Mouse (Mus musculus) CH12.LX (cell line): ENCODE measurements at regions not wholly inside any gene's neighbourhood (a gene's known extent, or its start where the extent isn't known, plus 50 kb on each side); places are given as distances from the start of the nearest gene placed in this dataset.

ENCODE experiments used
- CTCF ChIP-seq, 2 experiments: IDR thresholded peaks in 1 of 2; conservative IDR thresholded peaks in 1 of 2; 2 replicates each; pipeline ENCODE4 v1.5.1; 2011 to 2012; ENCODE audit warnings: low read depth in 2 of 2, low read length in 2 of 2, improper control_type of control experiment in 1 of 2, inconsistent platforms in 1 of 2, mild to moderate bottlenecking in 1 of 2, moderate library complexity in 1 of 2
- E2F4 ChIP-seq: IDR thresholded peaks from 2 replicates; pipeline ENCODE4 v1.6.1; 2011; ENCODE audit warnings: low read depth, low read length, improper control_type of control experiment; ENCODE audit not compliant: insufficient replicate concordance
- ELF1 ChIP-seq: IDR thresholded peaks from 2 replicates; pipeline ENCODE4 v1.6.1; 2014; ENCODE audit warnings: low read depth, mild to moderate bottlenecking, inconsistent platforms, low read length, improper control_type of control experiment
- EP300 ChIP-seq: IDR thresholded peaks from 2 replicates; pipeline ENCODE4 v1.6.1; 2011; ENCODE audit warnings: low read length, improper control_type of control experiment
- HCFC1 ChIP-seq: IDR thresholded peaks from 2 replicates; pipeline ENCODE4 v1.6.1; 2012; ENCODE audit warnings: low read depth, mild to moderate bottlenecking, inconsistent platforms, low read length, improper control_type of control experiment
- MAFK ChIP-seq: IDR thresholded peaks from 2 replicates; pipeline ENCODE4 v1.6.1; 2011; ENCODE audit warnings: low read length, improper control_type of control experiment; ENCODE audit not compliant: insufficient replicate concordance
- POLR2A ChIP-seq: IDR thresholded peaks from 2 replicates; pipeline ENCODE4 v1.6.1; 2011; ENCODE audit warnings: low read depth, mild to moderate bottlenecking, improper control_type of control experiment, low read length
- SIN3A ChIP-seq: IDR thresholded peaks from 2 replicates; pipeline ENCODE4 v1.6.1; 2012; ENCODE audit warnings: low read length, improper control_type of control experiment, inconsistent platforms
- SMC3 ChIP-seq: IDR thresholded peaks from 2 replicates; pipeline ENCODE4 v1.6.1; 2011; ENCODE audit warnings: low read depth, low read length, improper control_type of control experiment
- USF1 ChIP-seq: IDR thresholded peaks from 2 replicates; pipeline ENCODE4 v1.6.1; 2014; ENCODE audit warnings: low read depth, mild to moderate bottlenecking, inconsistent platforms, low read length, improper control_type of control experiment
- ZC3H11A ChIP-seq: IDR thresholded peaks from 2 replicates; pipeline ENCODE4 v1.6.1; 2012; ENCODE audit warnings: low read depth, mild to moderate bottlenecking, inconsistent platforms, low read length, improper control_type of control experiment
- ZMIZ1 ChIP-seq: IDR thresholded peaks from 2 replicates; pipeline ENCODE4 v1.6.1; 2012; ENCODE audit warnings: low read depth, mild to moderate bottlenecking, inconsistent platforms, low read length, improper control_type of control experiment

DNA sequence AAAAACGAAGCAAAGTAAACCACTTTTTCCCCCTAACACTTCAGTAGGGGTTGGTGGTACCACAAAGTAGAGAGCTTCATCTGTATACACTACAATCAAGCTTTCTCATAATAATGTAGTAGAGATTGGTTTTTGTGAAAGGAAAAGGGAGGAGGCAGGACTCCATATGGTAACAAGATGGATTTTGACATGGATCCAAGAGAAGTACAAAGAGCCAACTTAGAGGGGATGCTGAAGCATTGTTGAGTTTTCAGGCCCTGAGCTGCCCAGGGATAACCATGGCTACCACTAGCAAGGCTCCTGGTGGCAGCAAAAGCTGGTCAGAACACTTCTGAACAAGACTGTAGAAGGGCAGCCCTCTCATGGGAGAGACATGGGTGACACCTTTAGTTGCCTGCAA lies 1093.6 kb upstream of the Lrrtm3 start:
- TF ChIP-seq USF1: no peak
- no peak for TF ChIP-seq SIN3A
- TF ChIP-seq POLR2A: no peak
- no peak for TF ChIP-seq SMC3
- TF ChIP-seq ZMIZ1: no peak
- TF ChIP-seq CTCF (conservative IDR thresholded peaks at IDR 0.05 in 1 of 2, IDR thresholded peaks at IDR 0.05 in 1 of 2; ENCODE audit: low read depth in 2 of 2, low read length in 2 of 2): no peak
- TF ChIP-seq EP300: no peak
- no peak for TF ChIP-seq ELF1
- no peak for TF ChIP-seq MAFK
- TF ChIP-seq HCFC1: no peak
- no peak for TF ChIP-seq ZC3H11A
- no peak for TF ChIP-seq E2F4
